Mouse (Mus musculus) forebrain, embryonic 16.5 days (tissue): ENCODE results near the gene Pkmyt1. TPM values are rescaled to one million over a fixed set of nuclear protein-coding genes. Genes with fewer than 3 reads are reported as not detected.
A peak's percentile ranks its signal among the peaks of the same experiment; 100 is the strongest.
"Not testable (repeated sequence)": the region's sequence is repeated elsewhere in the genome, so short reads cannot be mapped to it uniquely, and the experiment has no call there.

Experiments used
- ATAC-seq: fragments of 200-750 bp; cut with Nextera tagmentation; 2 replicates; pipeline ENCODE4 v1.8.0; 2017; ENCODE audit warnings: mild to moderate bottlenecking, moderate library complexity
- H3K27ac ChIP-seq: fragments of 300-500 bp; sonication (generic); 2 replicates; pipeline ENCODE4 v1.5.1; 2014; ENCODE audit warnings: low read length, control low read depth
- H3K27me3 ChIP-seq: fragments of 300-500 bp; sonication (generic); replicated peaks from 2 replicates; pipeline ENCODE4 v1.6.1; 2014; ENCODE audit warnings: low read length; ENCODE audit not compliant: control insufficient read depth, insufficient read depth
- H3K36me3 ChIP-seq: fragments of 300-500 bp; sonication (generic); 2 replicates; pipeline ENCODE4 v1.6.1; 2014; ENCODE audit not compliant: control insufficient read depth, insufficient read depth
- H3K4me1 ChIP-seq: fragments of 300-500 bp; sonication (generic); replicated peaks from 2 replicates; pipeline ENCODE4 v1.6.1; 2014; ENCODE audit warnings: low read length; ENCODE audit not compliant: control insufficient read depth, insufficient read depth
- H3K4me2 ChIP-seq: fragments of 300-500 bp; sonication (generic); 2 replicates; pipeline ENCODE4 v1.6.1; 2014; ENCODE audit warnings: mild to moderate bottlenecking, low read length, control low read depth
- H3K4me3 ChIP-seq: fragments of 300-500 bp; sonication (generic); replicated peaks from 2 replicates; pipeline ENCODE4 v1.5.1; 2014; ENCODE audit warnings: mild to moderate bottlenecking, low read length, control low read depth
- H3K9ac ChIP-seq: fragments of 300-500 bp; sonication (generic); replicated peaks from 2 replicates; pipeline ENCODE4 v1.6.1; 2014; ENCODE audit warnings: low read depth, low read length, control low read depth
- H3K9me3 ChIP-seq: fragments of 300-500 bp; sonication (generic); 2 replicates; pipeline ENCODE4 v1.6.1; 2016; ENCODE audit warnings: low read length; ENCODE audit not compliant: control insufficient read depth
- WGBS: fragments of 180-500 bp; shearing (Covaris S2); extraction: QIAGEN DNeasy Blood & Tissue Kit; methylation state at CpG from one replicate; pipeline ENCODE4 v1.1.7; 2014; 5-methylcytosine and 5-hydroxymethylcytosine counted together
- polyA plus RNA-seq: library from polyadenylated mRNA; unstranded; fragments of >200 nt; fragmentation: Nextera tagmentation; extraction: Ambion mirVana; gene quantifications from 2 replicates; pipeline ENCODE4 v1.2.1, GENCODE M21; 2015

The Pkmyt1 gene
- polyA plus RNA-seq, 1 experiment from 2014 or later, result 25.0 TPM

- H3K9me3 ChIP-seq, H3K36me3 ChIP-seq, H3K27me3 ChIP-seq, ATAC-seq, H3K27ac ChIP-seq, H3K9ac ChIP-seq: not testable (repeated sequence)
- Histone ChIP-seq H3K4me1 (peaks cover 16% of the 10 kb centered on the region), H3K4me3 (peak overlapping the region; percentile 94), H3K4me2 (peak overlapping the region; percentile 58)
- WGBS, result 69% methylated on average over 2 of the region's 2 CpGs
Measured at GRCm38 (mm10) chr17:23772219-23772556, 46.1 kb downstream of the Pkmyt1 start.

- H3K4me3 ChIP-seq, result no peak overlapping the region
- no peaks in the 10 kb centered on the region for H3K9me3 ChIP-seq
- H3K9ac ChIP-seq, result no peak overlapping the region
- H3K27ac ChIP-seq, result no peak overlapping the region
- no peak overlapping the region for H3K4me2 ChIP-seq
- H3K27me3 ChIP-seq, result no peaks in the 10 kb centered on the region
- H3K36me3 ChIP-seq, result no peaks in the 10 kb centered on the region
- no peak for ATAC-seq
- WGBS, result 73% methylated on average over 6 of the region's 6 CpGs
- H3K4me1 ChIP-seq, result peaks cover 16% of the 10 kb centered on the region
Measured at GRCm38 (mm10) chr17:23773676-23774075, 47.5 kb downstream of the Pkmyt1 start.

GRCm38 (mm10) chr17:23774090-23774489, 48.0 kb downstream of the Pkmyt1 start:
- Histone ChIP-seq H3K9ac (no peak overlapping the region), H3K36me3 (no peaks in the 10 kb centered on the region), H3K4me2 (no peak overlapping the region), H3K9me3 (no peaks in the 10 kb centered on the region), H3K27me3 (no peaks in the 10 kb centered on the region), H3K27ac (no peak overlapping the region), H3K4me3 (no peak overlapping the region), H3K4me1 (peaks cover 16% of the 10 kb centered on the region)
- ATAC-seq, result no peak
- WGBS, result 6% methylated on average over 12 of the region's 12 CpGs

GRCm38 (mm10) chr17:23776216-23776615, 50.1 kb downstream of the Pkmyt1 start:
- no peak for ATAC-seq
- Histone ChIP-seq H3K4me1 (peaks cover 7% of the 10 kb centered on the region), H3K4me3 (no peak overlapping the region), H3K4me2 (no peak overlapping the region), H3K9ac (no peak overlapping the region), H3K27me3 (no peaks in the 10 kb centered on the region), H3K27ac (no peak overlapping the region), H3K9me3 (no peaks in the 10 kb centered on the region), H3K36me3 (no peaks in the 10 kb centered on the region)
- WGBS, result 76% methylated on average over 10 of the region's 10 CpGs

- Histone ChIP-seq H3K4me2 (no peak overlapping the region), H3K27ac (no peak overlapping the region), H3K9me3 (no peaks in the 10 kb centered on the region), H3K4me3 (no peak overlapping the region), H3K9ac (no peak overlapping the region), H3K4me1 (peaks cover 3% of the 10 kb centered on the region), H3K27me3 (no peaks in the 10 kb centered on the region), H3K36me3 (no peaks in the 10 kb centered on the region)
- ATAC-seq, result no peak
- WGBS, result 80% methylated on average over 2 of the region's 2 CpGs
Measured at GRCm38 (mm10) chr17:23777141-23777540, 51.0 kb downstream of the Pkmyt1 start.

GRCm38 (mm10) chr17:23778447-23778846, 52.3 kb downstream of the Pkmyt1 start:
- Histone ChIP-seq H3K4me2 (no peak overlapping the region), H3K36me3 (no peaks in the 10 kb centered on the region), H3K27me3 (no peaks in the 10 kb centered on the region), H3K27ac (no peak overlapping the region), H3K4me1 (0 out of 2 replicates have a peak, but pooled peaks cover 2% of the 10 kb centered on the region), H3K9me3 (no peaks in the 10 kb centered on the region), H3K9ac (no peak overlapping the region), H3K4me3 (no peak overlapping the region)
- no peak for ATAC-seq
- 44% methylated on average over 2 of the region's 2 CpGs for WGBS

- no peak overlapping the region for H3K9ac ChIP-seq
- H3K9me3 ChIP-seq, result no peaks in the 10 kb centered on the region
- ATAC-seq, result no peak
- H3K4me2 ChIP-seq, result no peak overlapping the region
- peaks cover 9% of the 10 kb centered on the region for H3K4me1 ChIP-seq
- H3K36me3 ChIP-seq, result no peaks in the 10 kb centered on the region
- no peak overlapping the region for H3K4me3 ChIP-seq
- H3K27me3 ChIP-seq, result no peaks in the 10 kb centered on the region
- H3K27ac ChIP-seq, result no peak overlapping the region
Measured at GRCm38 (mm10) chr17:23783352-23783751, 57.2 kb downstream of the Pkmyt1 start.

- peaks cover 22% of the 10 kb centered on the region for H3K4me1 ChIP-seq
Measured at GRCm38 (mm10) chr17:23785561-23786471, 59.7 kb downstream of the Pkmyt1 start, which contains the start of gene Flywch2. TSS of gene Flywch2 (minus strand) at chr17:23786081.

More at GRCm38 (mm10) chr17:23785561-23786471, 59.7 kb downstream of the Pkmyt1 start, which contains the start of gene Flywch2:
- peak; percentile 88 for ATAC-seq
- Histone ChIP-seq H3K4me2 (peak within 1 kb of the TSS; percentile 64), H3K4me3 (peak within 1 kb of the TSS; percentile 58), H3K36me3 (no peaks in the 10 kb centered on the region), H3K9me3 (no peaks in the 10 kb centered on the region), H3K27ac (peak within 1 kb of the TSS; percentile 81), H3K27me3 (no peaks in the 10 kb centered on the region), H3K9ac (peak within 1 kb of the TSS; percentile 65)
- WGBS, result 3% methylated on average over 42 of the region's 43 CpGs
